ENCODE assay signal across 9 mouse cellular contexts in genomic region chr2:152393225-152394017, GRCm38 (mm10). TPM values are rescaled to one million over a fixed set of nuclear protein-coding genes. Genes with fewer than 3 reads are reported as not detected.
DNase-seq lines count a peak whose midpoint lies in the region; ATAC-seq and TF ChIP-seq lines count a peak whose summit lies in the region.
"Had no signal": no experiment of that assay in that cellular context is flagged by ENCODE, and none has a peak within 500 bp of the region (broad histone marks: within the 10 kb centered on the region; RNA-seq: fewer than 3 reads in every experiment).

No protein-coding gene starts in this region.

- peaks cover 27% of the 10 kb centered on the region for H3K4me1 ChIP-seq in liver, embryonic 11.5 days (replicated peaks; ENCODE audit: control insufficient read depth, insufficient read depth, low read length)
- H3K4me1 ChIP-seq in liver, postnatal 0 days (ENCODE audit: insufficient read depth) = peaks cover 20% of the 10 kb centered on the region
- peaks cover 18% of the 10 kb centered on the region; the same call in 1 of the 2 replicates for H3K4me1 ChIP-seq in hindbrain, postnatal 0 days (ENCODE audit: insufficient read depth, low read length)
- H3K4me1 ChIP-seq in neural tube, embryonic 15.5 days = peaks cover 26% of the 10 kb centered on the region

- DNase-seq in cerebellum, adult 9-11 months = peak; percentile 25
- no peak for DNase-seq in cerebellum, postnatal 10 days
- DNase-seq in liver, embryonic 11.5 days (ENCODE audit: low spot score) = no peak
- no peak for DNase-seq in liver, postnatal 0 days
- no peak for DNase-seq in hindbrain, postnatal 0 days (ENCODE audit: low spot score)
- DNase-seq in layer of hippocampus, adult 9-10 months (ENCODE audit: low spot score) = no peak
- no peak for DNase-seq in left cerebral cortex, postnatal 36 days (ENCODE audit: low spot score in 2 of 2)

- H3K9ac ChIP-seq in liver, embryonic 11.5 days (ENCODE audit: low read depth, low read length) = no peak overlapping the region
- H3K9ac ChIP-seq in liver, postnatal 0 days (replicated peaks) = no peak overlapping the region
- H3K9ac ChIP-seq in hindbrain, postnatal 0 days (replicated peaks; ENCODE audit: low read length) = no peak overlapping the region
- no peak overlapping the region; the same call in 1 of the 2 replicates for H3K9ac ChIP-seq in neural tube, embryonic 15.5 days (replicated peaks)

- no peak overlapping the region for H3K4me3 ChIP-seq in liver, embryonic 11.5 days (ENCODE audit: low read depth, low read length)
- H3K4me3 ChIP-seq in liver, postnatal 0 days (ENCODE audit: low read depth, low read length) = no peak overlapping the region
- no peak overlapping the region for H3K4me3 ChIP-seq in hindbrain, postnatal 0 days (ENCODE audit: low read length)
- H3K4me3 ChIP-seq in neural tube, embryonic 15.5 days (replicated peaks) = no peak overlapping the region

- no peaks in the 10 kb centered on the region for H3K9me3 ChIP-seq in liver, embryonic 11.5 days (ENCODE audit: control insufficient read depth, low read length)
- H3K9me3 ChIP-seq in liver, postnatal 0 days (ENCODE audit: low read length) = no peaks in the 10 kb centered on the region
- no peaks in the 10 kb centered on the region for H3K9me3 ChIP-seq in hindbrain, postnatal 0 days (ENCODE audit: low read length)
- no peaks in the 10 kb centered on the region for H3K9me3 ChIP-seq in neural tube, embryonic 15.5 days (replicated peaks)

- no peaks in the 10 kb centered on the region for H3K36me3 ChIP-seq in liver, embryonic 11.5 days (ENCODE audit: control insufficient read depth, insufficient read depth, low read length)
- no peaks in the 10 kb centered on the region for H3K36me3 ChIP-seq in liver, postnatal 0 days (replicated peaks; ENCODE audit: insufficient read depth, low read length)
- H3K36me3 ChIP-seq in hindbrain, postnatal 0 days (ENCODE audit: insufficient read depth, low read length) = no peaks in the 10 kb centered on the region
- H3K36me3 ChIP-seq in neural tube, embryonic 15.5 days = no peaks in the 10 kb centered on the region

- intact Hi-C loops in left cerebral cortex, postnatal 36 days (cut with DNase I) = loop anchor here (10.0 kb wide), 1 partner anchor 281 kb away; no protein-coding TSS in a partner anchor

- H3K27ac ChIP-seq in liver, embryonic 11.5 days (ENCODE audit: low read depth, low read length) = no peak overlapping the region
- no peak overlapping the region for H3K27ac ChIP-seq in liver, postnatal 0 days (ENCODE audit: low read depth)
- H3K27ac ChIP-seq in hindbrain, postnatal 0 days = no peak overlapping the region
- 0 out of 2 replicates have a peak overlapping the region, but pooled peaks have one; percentile 0 for H3K27ac ChIP-seq in neural tube, embryonic 15.5 days (replicated peaks)

- no peak for ATAC-seq in liver, embryonic 11.5 days (replicated peaks; ENCODE audit: low FRiP score)
- ATAC-seq in liver, postnatal 0 days = no peak
- ATAC-seq in hindbrain, postnatal 0 days = no peak
- ATAC-seq in neural tube, embryonic 15.5 days (ENCODE audit: low FRiP score) = no peak

- TF ChIP-seq CTCF in liver, postnatal 0 days (IDR thresholded peaks at IDR 0.05; ENCODE audit: low read depth) = no peak
- TF ChIP-seq CTCF in hindbrain, postnatal 0 days (IDR thresholded peaks at IDR 0.05; ENCODE audit: low read depth) = no peak

- no peaks in the 10 kb centered on the region for H3K27me3 ChIP-seq in liver, embryonic 11.5 days (replicated peaks; ENCODE audit: control insufficient read depth, insufficient read depth, low read length)
- no peaks in the 10 kb centered on the region for H3K27me3 ChIP-seq in liver, postnatal 0 days (ENCODE audit: insufficient read depth, low read length)
- no peaks in the 10 kb centered on the region for H3K27me3 ChIP-seq in hindbrain, postnatal 0 days (ENCODE audit: insufficient read depth, low read length)
- no peaks in the 10 kb centered on the region for H3K27me3 ChIP-seq in neural tube, embryonic 15.5 days (replicated peaks)

- TF ChIP-seq EP300 in liver, postnatal 0 days (IDR thresholded peaks at IDR 0.05; ENCODE audit: low read depth) = no peak

- 63% methylated on average over 9 of the region's 9 CpGs for WGBS in liver, embryonic 11.5 days
- 65% methylated on average over 9 of the region's 9 CpGs for WGBS in liver, postnatal 0 days (ENCODE audit: insufficient replicate concordance)
- WGBS in hindbrain, postnatal 0 days = 50% methylated on average over 9 of the region's 9 CpGs
- 62% methylated on average over 9 of the region's 9 CpGs for WGBS in neural tube, embryonic 15.5 days

- peak overlapping the region; percentile 99 for H3K4me2 ChIP-seq in liver, embryonic 11.5 days
- H3K4me2 ChIP-seq in liver, postnatal 0 days (ENCODE audit: low read depth, low read length) = no peak overlapping the region
- peak overlapping the region; percentile 94 for H3K4me2 ChIP-seq in hindbrain, postnatal 0 days (ENCODE audit: low read depth, low read length)
- peak overlapping the region; percentile 82 for H3K4me2 ChIP-seq in neural tube, embryonic 15.5 days

RNA-seq across cellular contexts. Expression of gene Sox12, which starts 4.4 kb away (rescaled TPM):
- 8.5 and 9.8 TPM in 2 replicates for polyA plus RNA-seq in liver, embryonic 11.5 days (2014; fragmentation: Nextera tagmentation; extraction: Ambion mirVana)
- 1.2 and 1.3 TPM in 2 replicates for polyA plus RNA-seq in liver, postnatal 0 days (2015; fragmentation: Nextera tagmentation; extraction: Ambion mirVana)
- 49.7 and 50.2 TPM in 2 replicates for total RNA-seq in hindbrain, postnatal 0 days (2014; rRNA removed)
- 9.7 and 10.1 TPM in 2 replicates for polyA plus RNA-seq in hindbrain, postnatal 0 days (2015; fragmentation: Nextera tagmentation; extraction: Ambion mirVana)
- polyA plus RNA-seq in neural tube, embryonic 15.5 days (2015; fragmentation: Nextera tagmentation; extraction: Ambion mirVana) = 10.1 and 12.1 TPM in 2 replicates
- total RNA-seq in left cerebral cortex, postnatal 36 days (2021) = 10 to 100 TPM; 14.7 to 15.6 TPM

RNA-seq across cellular contexts. Expression of gene Nrsn2, which starts 17.0 kb away (rescaled TPM):
- 0.45 and 0.49 TPM in 2 replicates for polyA plus RNA-seq in liver, embryonic 11.5 days (2014; fragmentation: Nextera tagmentation; extraction: Ambion mirVana)
- not detected in 2 replicates for polyA plus RNA-seq in liver, postnatal 0 days (2015; fragmentation: Nextera tagmentation; extraction: Ambion mirVana)
- total RNA-seq in hindbrain, postnatal 0 days (2014; rRNA removed) = 64.5 and 72.2 TPM in 2 replicates
- 83.8 and 91.3 TPM in 2 replicates for polyA plus RNA-seq in hindbrain, postnatal 0 days (2015; fragmentation: Nextera tagmentation; extraction: Ambion mirVana)
- 50.9 and 60.3 TPM in 2 replicates for polyA plus RNA-seq in neural tube, embryonic 15.5 days (2015; fragmentation: Nextera tagmentation; extraction: Ambion mirVana)
- total RNA-seq in left cerebral cortex, postnatal 36 days (2021) = 10 to 100 TPM; 66.2 to 81.9 TPM
- total RNA-seq: liver, adult 2 months had no signal
- polyA plus RNA-seq: liver, adult 2 months had no signal

RNA-seq across cellular contexts. Expression of gene Zcchc3, which starts 21.4 kb away (rescaled TPM):
- polyA plus RNA-seq in liver, embryonic 11.5 days (2014; fragmentation: Nextera tagmentation; extraction: Ambion mirVana) = 41.6 and 44.6 TPM in 2 replicates
- polyA plus RNA-seq in liver, postnatal 0 days (2015; fragmentation: Nextera tagmentation; extraction: Ambion mirVana) = 6.4 and 7.4 TPM in 2 replicates
- total RNA-seq in hindbrain, postnatal 0 days (2014; rRNA removed) = 17.4 TPM in 2 replicates
- 15.8 and 16.1 TPM in 2 replicates for polyA plus RNA-seq in hindbrain, postnatal 0 days (2015; fragmentation: Nextera tagmentation; extraction: Ambion mirVana)
- polyA plus RNA-seq in neural tube, embryonic 15.5 days (2015; fragmentation: Nextera tagmentation; extraction: Ambion mirVana) = 17.5 and 18.7 TPM in 2 replicates
- total RNA-seq in left cerebral cortex, postnatal 36 days (2021) = 10 to 100 TPM in 1 of 2 experiments, 1 to 10 TPM in 1; 9.5 to 11.3 TPM

RNA-seq across cellular contexts. Expression of gene 6820408C15Rik, which starts 22.0 kb away (rescaled TPM):
- polyA plus RNA-seq in liver, embryonic 11.5 days (2014; fragmentation: Nextera tagmentation; extraction: Ambion mirVana) = 0.31 and 1.1 TPM in 2 replicates
- 0.13 and 0.42 TPM in 2 replicates for polyA plus RNA-seq in liver, postnatal 0 days (2015; fragmentation: Nextera tagmentation; extraction: Ambion mirVana)
- total RNA-seq in hindbrain, postnatal 0 days (2014; rRNA removed) = 2.3 and 3.9 TPM in 2 replicates
- polyA plus RNA-seq in hindbrain, postnatal 0 days (2015; fragmentation: Nextera tagmentation; extraction: Ambion mirVana) = 3.6 and 4.0 TPM in 2 replicates
- 1.2 and 1.5 TPM in 2 replicates for polyA plus RNA-seq in neural tube, embryonic 15.5 days (2015; fragmentation: Nextera tagmentation; extraction: Ambion mirVana)
- total RNA-seq in left cerebral cortex, postnatal 36 days (2021) = 1 to 10 TPM; 2.1 to 3.6 TPM
- total RNA-seq: liver, adult 2 months had no signal
- polyA plus RNA-seq: liver, adult 2 months had no signal

RNA-seq across cellular contexts. Expression of gene Trib3, which starts 49.6 kb away (rescaled TPM):
- polyA plus RNA-seq in liver, embryonic 11.5 days (2014; fragmentation: Nextera tagmentation; extraction: Ambion mirVana) = 13.9 and 18.1 TPM in 2 replicates
- polyA plus RNA-seq in liver, postnatal 0 days (2015; fragmentation: Nextera tagmentation; extraction: Ambion mirVana) = 4.1 and 5.5 TPM in 2 replicates
- 2.5 and 4.2 TPM in 2 replicates for total RNA-seq in hindbrain, postnatal 0 days (2014; rRNA removed)
- polyA plus RNA-seq in hindbrain, postnatal 0 days (2015; fragmentation: Nextera tagmentation; extraction: Ambion mirVana) = 2.7 and 3.4 TPM in 2 replicates
- polyA plus RNA-seq in neural tube, embryonic 15.5 days (2015; fragmentation: Nextera tagmentation; extraction: Ambion mirVana) = 1.8 and 1.9 TPM in 2 replicates
- total RNA-seq in left cerebral cortex, postnatal 36 days (2021) = 1 to 10 TPM in 1 of 2 experiments, under 1 TPM in 1; 0.62 to 1.7 TPM

Comparison
In these comparisons a context has a peak if more than half of its experiments do, and no peak if none do; other contexts are left out.
1. RNA of gene Nrsn2, which starts 17.0 kb away (polyA plus RNA-seq): 83.8 to 91.3 TPM in hindbrain, postnatal 0 days and 50.9 to 60.3 TPM in neural tube, embryonic 15.5 days; 0.45 to 0.49 TPM in liver, embryonic 11.5 days and not detected in liver, postnatal 0 days; every median in the first group is over 10 times any median in the second.